Mouse (Mus musculus) C2C12 (cell line): ENCODE results near the gene Aspdh. TPM values are rescaled to one million over a fixed set of nuclear protein-coding genes. Genes with fewer than 3 reads are reported as not detected.

Source experiments
- H3K27me3 ChIP-seq: one replicate; pipeline ENCODE4 v1.6.1; 2011; ENCODE audit not compliant: control insufficient read depth, insufficient read depth, insufficient read length
- H3K36me3 ChIP-seq: one replicate; pipeline ENCODE4 v1.6.1; 2011; ENCODE audit not compliant: control insufficient read depth, insufficient read depth
- H3K4me3 ChIP-seq: one replicate; pipeline ENCODE4 v1.5.1; 2011; ENCODE audit warnings: mild to moderate bottlenecking, control low read depth; ENCODE audit not compliant: poor library complexity, insufficient read depth, severe bottlenecking
- H3K79me2 ChIP-seq: one replicate; pipeline ENCODE4 v1.6.1; 2011; ENCODE audit not compliant: control insufficient read depth, insufficient read depth
- H3K79me3 ChIP-seq: one replicate; pipeline ENCODE4 v1.6.1; 2011; ENCODE audit warnings: low read depth, control low read depth
- H3ac ChIP-seq: one replicate; pipeline ENCODE3; 2011; ENCODE audit warnings: low read depth; ENCODE audit not compliant: control insufficient read depth, insufficient read length
- CEBPB ChIP-seq: IDR thresholded peaks from one replicate; pipeline ENCODE4 v1.6.1; 2011; ENCODE audit warnings: low read depth, mild to moderate bottlenecking, control low read depth, moderate library complexity
- CTCF ChIP-seq: IDR thresholded peaks from one replicate; pipeline ENCODE4 v1.5.1; 2011; ENCODE audit not compliant: control insufficient read depth, insufficient read depth, insufficient read length
- FOSL1 ChIP-seq: IDR thresholded peaks from one replicate; pipeline ENCODE4 v1.8.0; 2011; ENCODE audit warnings: mild to moderate bottlenecking, low read length; ENCODE audit not compliant: poor library complexity, insufficient read depth, severe bottlenecking
- MAX ChIP-seq: IDR thresholded peaks from one replicate; pipeline ENCODE4 v1.6.1; 2011; ENCODE audit warnings: mild to moderate bottlenecking, control low read depth
- MYOD1 ChIP-seq: IDR thresholded peaks from one replicate; pipeline ENCODE4 v1.6.1; 2011; ENCODE audit warnings: low read depth; ENCODE audit not compliant: control insufficient read depth, insufficient read length
- MYOG ChIP-seq: IDR thresholded peaks from one replicate; pipeline ENCODE4 v1.6.1; 2011; ENCODE audit not compliant: control insufficient read depth, insufficient read length; ENCODE audit errors: extremely low read depth
- USF1 ChIP-seq: IDR thresholded peaks from one replicate; pipeline ENCODE4 v1.6.1; 2011; ENCODE audit warnings: low read depth, mild to moderate bottlenecking, control low read depth, moderate library complexity
- polyA plus RNA-seq: library from polyadenylated mRNA; unstranded; fragments of >200 nt; fragmentation: generic; extraction: Trizol; gene quantifications from one replicate; pipeline ENCODE4 v1.2.1, GENCODE M21; 2012; ENCODE audit warnings: missing spikeins

The Aspdh gene
- polyA plus RNA-seq, 1 experiment, result not detected

- Histone ChIP-seq H3K79me2 (no peaks in the 10 kb centered on the region), H3K36me3 (no peaks in the 10 kb centered on the region), H3K27me3 (peaks cover 44% of the 10 kb centered on the region), H3K79me3 (no peaks in the 10 kb centered on the region), H3K4me3 (no peak overlapping the region), H3ac (no peak overlapping the region)
- no peak for TF ChIP-seq MAX
- no peak for TF ChIP-seq MYOD1
- no peak for TF ChIP-seq CTCF
- TF ChIP-seq CEBPB, result no peak
- TF ChIP-seq FOSL1, result no peak
- no peak for TF ChIP-seq USF1
- no peak for TF ChIP-seq MYOG
Measured at GRCm38 (mm10) chr7:44437933-44438332, 27.3 kb upstream of the Aspdh start.

- Histone ChIP-seq H3K79me2 (no peaks in the 10 kb centered on the region), H3K36me3 (no peaks in the 10 kb centered on the region), H3K27me3 (peaks cover 61% of the 10 kb centered on the region), H3K79me3 (no peaks in the 10 kb centered on the region), H3K4me3 (no peak overlapping the region), H3ac (no peak overlapping the region)
- no peak for TF ChIP-seq MAX
- no peak for TF ChIP-seq MYOD1
- TF ChIP-seq MYOG, result no peak
- no peak for TF ChIP-seq FOSL1
- no peak for TF ChIP-seq CTCF
- TF ChIP-seq CEBPB, result no peak
- no peak for TF ChIP-seq USF1
Measured at GRCm38 (mm10) chr7:44439696-44440095, 25.5 kb upstream of the Aspdh start.

- no peak overlapping the region for H3ac ChIP-seq
- H3K4me3 ChIP-seq, result no peak overlapping the region
- TF ChIP-seq MAX, result no peak
- no peak for TF ChIP-seq MYOG
- TF ChIP-seq CTCF, result no peak
- TF ChIP-seq FOSL1, result no peak
- no peak for TF ChIP-seq CEBPB
- TF ChIP-seq USF1, result no peak
- TF ChIP-seq MYOD1, result no peak
- H3K79me3 ChIP-seq, result no peaks in the 10 kb centered on the region
- peaks cover 64% of the 10 kb centered on the region for H3K27me3 ChIP-seq
- no peaks in the 10 kb centered on the region for H3K36me3 ChIP-seq
- H3K79me2 ChIP-seq, result no peaks in the 10 kb centered on the region
Measured at GRCm38 (mm10) chr7:44440479-44440878, 24.7 kb upstream of the Aspdh start.

GRCm38 (mm10) chr7:44441180-44441579, 24.0 kb upstream of the Aspdh start:
- H3K27me3 ChIP-seq, result peaks cover 67% of the 10 kb centered on the region
- no peak overlapping the region for H3ac ChIP-seq
- no peaks in the 10 kb centered on the region for H3K36me3 ChIP-seq
- no peaks in the 10 kb centered on the region for H3K79me2 ChIP-seq
- no peaks in the 10 kb centered on the region for H3K79me3 ChIP-seq
- H3K4me3 ChIP-seq, result no peak overlapping the region
- TF ChIP-seq MYOD1, result no peak
- TF ChIP-seq CEBPB, result no peak
- TF ChIP-seq MAX, result no peak
- TF ChIP-seq CTCF, result no peak
- no peak for TF ChIP-seq USF1
- TF ChIP-seq MYOG, result no peak
- TF ChIP-seq FOSL1, result no peak

GRCm38 (mm10) chr7:44441648-44442109, 23.5 kb upstream of the Aspdh start:
- Histone ChIP-seq H3K4me3 (no peak overlapping the region), H3K27me3 (peaks cover 71% of the 10 kb centered on the region)

GRCm38 (mm10) chr7:44442407-44442821, 22.8 kb upstream of the Aspdh start:
- Histone ChIP-seq H3K27me3 (peaks cover 71% of the 10 kb centered on the region), H3K79me2 (no peaks in the 10 kb centered on the region), H3K4me3 (no peak overlapping the region), H3ac (no peak overlapping the region), H3K79me3 (no peaks in the 10 kb centered on the region), H3K36me3 (no peaks in the 10 kb centered on the region)
- TF ChIP-seq MAX (no peak), FOSL1 (no peak), CEBPB (no peak), MYOG (no peak), CTCF (no peak), USF1 (no peak), MYOD1 (no peak)

More at GRCm38 (mm10) chr7:44441648-44442109, 23.5 kb upstream of the Aspdh start:
- TF ChIP-seq MAX (no peak), USF1 (no peak), MYOG (no peak), FOSL1 (no peak), MYOD1 (no peak), CEBPB (no peak), CTCF (no peak)
- Histone ChIP-seq H3K79me3 (no peaks in the 10 kb centered on the region), H3K36me3 (no peaks in the 10 kb centered on the region), H3K79me2 (no peaks in the 10 kb centered on the region), H3ac (no peak overlapping the region)
